Comparison of ENCODE assay signal across 13 mouse cellular contexts in the genomic region with DNA sequence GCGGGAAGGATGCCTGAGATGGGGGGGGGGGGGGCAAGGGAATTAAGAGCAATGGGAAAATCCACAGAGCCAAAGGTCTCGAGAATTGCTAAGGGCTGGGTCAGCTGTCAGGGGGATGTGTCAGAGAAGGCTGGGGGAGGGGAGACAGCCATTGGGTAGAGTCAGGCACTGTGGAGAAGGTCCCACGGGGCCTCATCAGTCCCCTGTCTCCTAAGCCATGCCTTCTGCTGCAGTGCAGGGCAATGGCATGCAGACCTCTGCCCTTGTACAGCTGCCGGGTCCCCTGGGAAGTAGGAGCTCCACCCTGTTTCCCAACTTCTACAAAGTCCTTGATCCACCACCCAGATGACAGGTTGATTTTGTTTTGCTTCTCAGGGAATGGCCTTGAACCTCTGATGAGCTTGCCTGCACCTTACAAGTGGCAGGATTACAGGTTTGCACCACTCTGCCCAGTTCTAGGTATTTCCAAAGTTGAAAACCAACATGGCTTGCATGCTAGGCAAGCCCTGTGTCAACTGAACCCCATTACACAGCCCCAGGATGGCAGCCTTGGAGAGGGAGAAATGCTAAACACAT.
DNase-seq lines count a peak whose midpoint lies in the region; ATAC-seq and TF ChIP-seq lines count a peak whose summit lies in the region.
"Had no signal": no experiment of that assay in that cellular context is flagged by ENCODE, and none has a peak within 500 bp of the region (broad histone marks: within the 10 kb centered on the region; RNA-seq: fewer than 3 reads in every experiment).

No protein-coding gene starts in this region.

- no peak overlapping the region for H3K4me3 ChIP-seq in heart, embryonic 13.5 days
- no peak overlapping the region for H3K4me3 ChIP-seq in neural tube, embryonic 13.5 days
- H3K4me3 ChIP-seq in neural tube, embryonic 15.5 days (replicated peaks): no peak overlapping the region
- H3K4me3 ChIP-seq in kidney, postnatal 0 days (replicated peaks; ENCODE audit: low read depth, low read length): no peak overlapping the region
- no peak overlapping the region for H3K4me3 ChIP-seq in stomach, embryonic 16.5 days (replicated peaks; ENCODE audit: low read length)
- H3K4me3 ChIP-seq in midbrain, postnatal 0 days (ENCODE audit: low read depth, low read length): no peak overlapping the region

- no peak overlapping the region for H3K4me2 ChIP-seq in heart, embryonic 13.5 days
- H3K4me2 ChIP-seq in neural tube, embryonic 13.5 days: no peak overlapping the region
- H3K4me2 ChIP-seq in neural tube, embryonic 15.5 days: no peak overlapping the region
- 0 out of 2 replicates have a peak overlapping the region, but pooled peaks have one; percentile 1 for H3K4me2 ChIP-seq in kidney, postnatal 0 days (ENCODE audit: low read length)
- no peak overlapping the region; the same call in 1 of the 2 replicates for H3K4me2 ChIP-seq in stomach, embryonic 16.5 days (ENCODE audit: low read depth, low read length)
- H3K4me2 ChIP-seq in midbrain, postnatal 0 days (ENCODE audit: low read depth, low read length, poor library complexity, severe bottlenecking): no peak overlapping the region

- H3K27ac ChIP-seq in heart, embryonic 13.5 days (replicated peaks): peak overlapping the region; percentile 97
- H3K27ac ChIP-seq in neural tube, embryonic 13.5 days (replicated peaks): no peak overlapping the region
- no peak overlapping the region for H3K27ac ChIP-seq in neural tube, embryonic 15.5 days (replicated peaks)
- peak overlapping the region; percentile 90 for H3K27ac ChIP-seq in kidney, postnatal 0 days
- H3K27ac ChIP-seq in stomach, embryonic 16.5 days (ENCODE audit: low read length): peak overlapping the region; percentile 92; the same call in 1 of the 2 replicates
- H3K27ac ChIP-seq in midbrain, postnatal 0 days (ENCODE audit: low read depth, low read length): no peak overlapping the region

- peaks cover 100% of the 10 kb centered on the region for H3K4me1 ChIP-seq in heart, embryonic 13.5 days
- peaks cover 55% of the 10 kb centered on the region for H3K4me1 ChIP-seq in neural tube, embryonic 13.5 days (replicated peaks)
- peaks cover 34% of the 10 kb centered on the region for H3K4me1 ChIP-seq in neural tube, embryonic 15.5 days
- H3K4me1 ChIP-seq in kidney, postnatal 0 days (replicated peaks; ENCODE audit: insufficient read depth, low read length): peaks cover 67% of the 10 kb centered on the region
- peaks cover 58% of the 10 kb centered on the region for H3K4me1 ChIP-seq in stomach, embryonic 16.5 days (ENCODE audit: control insufficient read depth, insufficient read depth, low read length)
- H3K4me1 ChIP-seq in midbrain, postnatal 0 days (ENCODE audit: insufficient read depth, low read length): 0 out of 2 replicates have a peak, but pooled peaks cover 3% of the 10 kb centered on the region

- no peak for DNase-seq in heart, postnatal 4 days
- DNase-seq in kidney, postnatal 0 days (ENCODE audit: low spot score): peak; percentile 44
- no peak for DNase-seq in midbrain, postnatal 0 days (ENCODE audit: low spot score)
- DNase-seq in layer of hippocampus, adult 9-11 months: no peak
- DNase-seq: cerebellum, postnatal 10 days; forebrain, postnatal 0 days; right cerebral cortex, adult 18-20 months; thymus, postnatal 4 days had no signal

- no peaks in the 10 kb centered on the region for H3K36me3 ChIP-seq in heart, embryonic 13.5 days
- no peaks in the 10 kb centered on the region for H3K36me3 ChIP-seq in neural tube, embryonic 13.5 days
- no peaks in the 10 kb centered on the region for H3K36me3 ChIP-seq in neural tube, embryonic 15.5 days
- H3K36me3 ChIP-seq in kidney, postnatal 0 days (ENCODE audit: insufficient read depth, low read length): no peaks in the 10 kb centered on the region; the same call in 1 of the 2 replicates
- H3K36me3 ChIP-seq in stomach, embryonic 16.5 days (ENCODE audit: control insufficient read depth, insufficient read depth, low read length): no peaks in the 10 kb centered on the region
- H3K36me3 ChIP-seq in midbrain, postnatal 0 days (ENCODE audit: insufficient read depth, low read length): no peaks in the 10 kb centered on the region

- peak overlapping the region; percentile 65 for H3K9ac ChIP-seq in heart, embryonic 13.5 days
- H3K9ac ChIP-seq in neural tube, embryonic 13.5 days: no peak overlapping the region
- no peak overlapping the region for H3K9ac ChIP-seq in neural tube, embryonic 15.5 days (replicated peaks)
- no peak overlapping the region for H3K9ac ChIP-seq in kidney, postnatal 0 days (ENCODE audit: low read depth, low read length)
- no peak overlapping the region for H3K9ac ChIP-seq in stomach, embryonic 16.5 days (ENCODE audit: low read length)
- H3K9ac ChIP-seq in midbrain, postnatal 0 days (replicated peaks; ENCODE audit: low read length, poor library complexity, severe bottlenecking): no peak overlapping the region
- H3K9ac ChIP-seq: forebrain, postnatal 0 days had no signal

- no peaks in the 10 kb centered on the region for H3K27me3 ChIP-seq in heart, embryonic 13.5 days (replicated peaks)
- H3K27me3 ChIP-seq in neural tube, embryonic 13.5 days: no peaks in the 10 kb centered on the region
- H3K27me3 ChIP-seq in neural tube, embryonic 15.5 days (replicated peaks): no peaks in the 10 kb centered on the region
- no peaks in the 10 kb centered on the region for H3K27me3 ChIP-seq in kidney, postnatal 0 days (ENCODE audit: insufficient read depth, low read length)
- H3K27me3 ChIP-seq in stomach, embryonic 16.5 days (ENCODE audit: control insufficient read depth, insufficient read depth, low read length): no peaks in the 10 kb centered on the region
- no peaks in the 10 kb centered on the region for H3K27me3 ChIP-seq in midbrain, postnatal 0 days (ENCODE audit: insufficient read depth, low read length)

- no peaks in the 10 kb centered on the region for H3K9me3 ChIP-seq in heart, embryonic 13.5 days
- H3K9me3 ChIP-seq in neural tube, embryonic 13.5 days: no peaks in the 10 kb centered on the region
- no peaks in the 10 kb centered on the region for H3K9me3 ChIP-seq in neural tube, embryonic 15.5 days (replicated peaks)
- no peaks in the 10 kb centered on the region for H3K9me3 ChIP-seq in kidney, postnatal 0 days (replicated peaks; ENCODE audit: low read length)
- no peaks in the 10 kb centered on the region for H3K9me3 ChIP-seq in stomach, embryonic 16.5 days (replicated peaks; ENCODE audit: control insufficient read depth, low read length)
- no peaks in the 10 kb centered on the region for H3K9me3 ChIP-seq in midbrain, postnatal 0 days (ENCODE audit: low read length)

- no peak for ATAC-seq in heart, embryonic 13.5 days (ENCODE audit: extremely low read depth, insufficient number of reproducible peaks, low FRiP score, low TSS enrichment)
- ATAC-seq in neural tube, embryonic 13.5 days (ENCODE audit: low read depth): 0 out of 2 replicates have a peak, but pooled peaks have one; percentile 25
- ATAC-seq in neural tube, embryonic 15.5 days (ENCODE audit: low FRiP score): no peak
- no peak for ATAC-seq in kidney, postnatal 0 days (replicated peaks; ENCODE audit: low FRiP score, low read depth)
- ATAC-seq in stomach, embryonic 16.5 days (ENCODE audit: insufficient read depth, low FRiP score): no peak
- ATAC-seq in midbrain, postnatal 0 days (ENCODE audit: low FRiP score): no peak
- ATAC-seq: activated CD4-positive, CD25-positive, alpha-beta regulatory T cell, adult 4 months; forebrain, postnatal 0 days had no signal

- no peak for TF ChIP-seq CTCF in kidney, postnatal 0 days (IDR thresholded peaks at IDR 0.05; ENCODE audit: low read depth)
- TF ChIP-seq CTCF in midbrain, postnatal 0 days (IDR thresholded peaks at IDR 0.05): no peak

- WGBS in heart, embryonic 13.5 days: 22% methylated on average over 4 of the region's 4 CpGs
- WGBS in neural tube, embryonic 13.5 days: 48% methylated on average over 4 of the region's 4 CpGs
- WGBS in neural tube, embryonic 15.5 days: 40% methylated on average over 4 of the region's 4 CpGs
- WGBS in kidney, postnatal 0 days: 30% methylated on average over 4 of the region's 4 CpGs
- WGBS in stomach, embryonic 16.5 days: 22% methylated on average over 4 of the region's 4 CpGs
- WGBS in midbrain, postnatal 0 days: 54% methylated on average over 4 of the region's 4 CpGs

Comparison
In these comparisons a context has a peak if more than half of its experiments do, and no peak if none do; other contexts are left out.
1. H3K27ac ChIP-seq: peak in heart, embryonic 13.5 days (single experiment), kidney, postnatal 0 days (single experiment) and stomach, embryonic 16.5 days (single experiment); none in neural tube, embryonic 13.5 days (single experiment), neural tube, embryonic 15.5 days (single experiment) and midbrain, postnatal 0 days (single experiment).